Mouse (Mus musculus) G1E-ER4 (cell line): ENCODE measurements around the gene Mrgprg. TPM values are rescaled to one million over a fixed set of nuclear protein-coding genes. Genes with fewer than 3 reads are reported as not detected.

Source experiments
- GATA1 ChIP-seq: IDR thresholded peaks from one replicate; pipeline ENCODE4 v1.8.0; 2012; ENCODE audit warnings: low read length, inconsistent platforms
- polyA plus RNA-seq: library from polyadenylated mRNA; stranded (reverse); fragments of >175 nt; gene quantifications from 2 replicates; pipeline ENCODE4 v1.2.3, GENCODE M21; 2012

The Mrgprg gene
- polyA plus RNA-seq, 1 experiment, result not detected

DNA sequence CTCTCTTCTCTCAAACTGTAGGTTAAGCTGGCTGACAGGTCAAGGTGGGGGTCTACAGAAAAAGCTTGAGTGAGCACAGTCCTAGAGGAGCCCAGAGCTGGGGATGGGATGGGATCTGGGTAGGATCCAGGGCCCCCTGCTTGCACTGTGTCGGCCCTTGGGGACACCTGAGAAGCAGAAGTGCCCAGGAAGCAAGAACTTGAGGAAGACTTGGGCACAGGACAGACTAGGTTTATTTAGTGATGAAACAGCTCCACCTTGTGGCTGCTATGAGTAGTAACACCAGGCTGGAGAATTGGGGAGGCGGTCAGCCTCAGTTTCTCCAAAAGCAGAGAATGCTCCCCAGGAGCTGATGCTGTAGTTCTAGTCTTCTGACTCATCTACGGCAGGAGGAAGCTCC, 3.0 kb downstream of the Mrgprg start:
- TF ChIP-seq GATA1, result no peak

DNA sequence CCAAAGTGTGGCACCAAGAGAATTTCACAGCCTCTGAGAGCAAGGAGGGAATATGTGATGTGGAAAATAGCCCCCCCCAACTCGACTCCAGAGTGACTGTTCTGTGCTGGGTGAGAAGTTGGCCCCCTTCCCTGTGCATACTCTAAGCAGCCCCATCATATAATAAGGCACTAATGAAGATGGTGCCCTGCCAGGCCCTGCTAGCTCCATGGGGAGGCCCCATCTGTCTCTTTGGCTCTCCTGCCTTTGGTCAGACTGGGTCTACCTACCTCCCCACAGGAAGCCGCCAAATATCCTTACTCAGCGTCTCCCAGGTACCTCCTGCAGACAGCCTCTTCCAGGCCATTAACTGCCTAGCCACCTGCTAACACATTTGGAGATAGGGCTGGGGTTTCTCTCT, 7.8 kb downstream of the Mrgprg start:
- TF ChIP-seq GATA1, result no peak

DNA sequence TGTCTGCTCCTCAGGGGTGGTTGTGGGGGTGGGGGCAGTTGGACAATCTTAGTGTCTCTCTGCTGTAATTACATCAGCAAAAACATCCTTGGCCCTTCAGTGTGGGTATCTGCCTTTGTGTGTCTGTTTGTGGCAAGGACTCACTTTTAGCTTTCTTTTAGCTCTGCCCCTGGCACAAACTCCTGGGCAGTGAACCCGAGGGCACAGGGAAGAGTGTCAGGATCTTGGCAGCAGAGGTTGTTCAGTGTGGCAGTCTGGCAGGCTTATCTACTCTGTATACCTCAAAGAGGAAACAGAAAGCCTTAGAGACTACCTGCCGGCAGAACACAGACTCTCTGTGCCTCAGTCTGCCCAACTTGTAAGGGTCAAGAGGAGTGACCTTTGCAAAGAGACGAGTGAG, 9.1 kb downstream of the Mrgprg start:
- TF ChIP-seq GATA1, result no peak

- no peak for TF ChIP-seq GATA1
Observed at GRCm38 (mm10) chr7:143757027-143757390, 9.8 kb downstream of the Mrgprg start.

DNA sequence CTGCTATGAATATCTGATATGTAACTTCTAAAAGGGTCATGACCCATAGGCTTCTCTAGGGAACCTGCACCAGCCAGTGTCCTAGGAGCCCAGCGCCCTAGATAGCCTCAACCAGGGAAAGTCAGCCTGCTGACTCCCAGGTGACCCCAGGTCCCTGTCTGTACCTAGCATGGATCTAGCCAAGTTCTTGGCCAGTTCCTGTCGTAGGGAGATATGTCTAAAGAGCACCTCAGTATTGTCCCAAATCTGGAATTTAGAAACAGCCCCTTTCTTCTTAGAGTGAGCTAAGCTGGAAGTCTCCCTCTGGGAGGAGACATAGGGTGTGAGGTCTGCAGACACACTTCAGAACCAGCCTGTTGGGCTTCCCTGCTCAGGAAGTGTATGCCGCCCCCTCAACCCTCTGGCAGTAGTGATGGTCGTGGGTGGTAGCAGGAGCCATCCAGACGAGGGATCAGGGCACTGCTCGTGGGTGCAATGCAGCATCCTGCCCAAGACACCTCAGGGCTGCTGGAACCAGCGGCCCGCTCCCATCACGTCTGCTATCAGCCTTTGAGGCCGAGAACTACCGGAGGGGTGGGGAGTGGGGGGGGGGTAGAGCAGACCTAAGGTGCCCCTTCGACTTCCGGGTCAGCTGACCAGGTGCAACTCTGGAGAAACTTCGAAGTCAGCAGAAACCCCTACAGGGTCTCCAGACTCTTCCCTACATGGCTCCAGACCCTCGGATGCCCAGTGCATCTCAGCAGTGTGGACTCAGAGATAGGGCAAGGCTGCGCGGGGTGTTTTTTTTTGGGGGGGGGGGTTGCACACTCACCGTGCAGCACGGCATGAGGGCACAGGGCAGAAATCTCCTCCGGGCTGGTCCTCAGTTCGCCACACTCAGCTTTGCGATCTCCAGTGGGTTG, 10.4 kb downstream of the Mrgprg start, which contains the start of gene Osbpl5:
Gene Osbpl5 (minus strand): TSS at position 861 of the 902 bp plus-strand sequence.
- no peak for TF ChIP-seq GATA1

DNA sequence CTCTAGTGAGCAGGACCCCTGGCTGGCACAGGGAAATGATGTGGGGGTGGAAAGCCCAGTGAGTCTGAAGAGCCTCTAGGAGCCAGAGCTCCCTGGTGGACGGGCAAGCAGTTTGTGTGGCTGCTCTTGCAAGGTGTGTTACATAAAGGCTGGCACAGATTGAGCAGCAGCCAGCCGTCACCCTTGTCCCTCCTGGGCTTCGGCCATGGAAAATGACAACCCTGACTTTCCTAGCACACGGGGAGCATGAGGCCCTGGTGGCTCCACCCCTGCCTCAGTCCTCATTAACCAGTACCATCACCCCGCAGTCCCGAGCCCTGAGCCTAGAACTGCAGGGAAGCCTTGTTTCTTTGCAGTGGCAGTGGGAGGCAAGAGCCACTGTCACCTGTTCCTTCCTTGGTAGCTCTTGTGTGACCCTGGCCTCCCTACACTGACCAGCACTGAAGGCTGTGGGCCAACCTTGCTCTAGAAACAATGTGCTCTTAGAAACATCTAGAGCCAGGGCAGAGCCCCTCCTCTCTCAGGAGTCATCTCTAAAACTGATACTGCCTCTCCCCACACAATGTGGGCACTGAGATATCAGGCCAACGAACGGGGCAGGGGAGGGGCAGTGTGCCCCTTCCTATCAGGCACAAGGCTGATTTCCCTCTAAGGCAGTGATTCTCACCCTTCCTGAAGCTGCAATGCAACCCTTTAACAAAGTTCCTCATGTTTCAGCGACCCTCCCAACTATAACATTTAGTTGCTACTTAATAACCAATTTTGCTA, 11.3 kb downstream of the Mrgprg start:
- no peak for TF ChIP-seq GATA1

DNA sequence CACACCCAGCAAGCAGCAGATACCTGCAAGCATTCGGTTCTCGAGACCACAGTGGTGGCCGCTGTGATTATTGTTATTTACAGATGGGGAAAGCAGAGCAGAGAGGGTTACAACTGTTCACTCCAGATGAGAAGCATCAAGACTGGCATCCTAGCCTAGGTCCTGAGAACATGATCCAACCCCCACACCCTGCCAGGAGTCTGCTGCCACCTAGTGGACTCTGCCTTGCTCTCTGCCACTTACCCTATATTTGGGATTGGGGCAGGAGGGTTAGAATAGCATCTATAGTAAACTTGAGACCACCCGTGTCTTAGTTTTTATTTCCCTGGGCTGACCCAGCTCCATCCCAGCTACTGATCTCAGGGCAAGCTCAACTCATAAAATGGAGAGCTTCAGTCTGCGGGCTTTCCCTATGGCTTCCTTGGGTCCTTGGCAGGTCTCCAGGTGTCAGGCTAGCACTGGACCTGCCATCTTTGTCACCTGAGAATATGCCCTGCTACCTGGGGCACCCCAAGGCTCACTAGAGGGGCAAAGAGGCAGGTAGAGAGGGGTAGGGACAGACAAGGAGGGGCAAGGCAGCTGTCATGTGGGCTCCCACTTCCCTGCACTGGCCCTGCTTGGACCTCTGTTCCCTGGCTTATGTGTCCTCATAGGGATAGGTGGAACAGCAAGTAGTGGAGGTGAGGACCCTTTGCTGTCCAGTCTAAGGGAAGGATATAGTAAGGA, 12.6 kb downstream of the Mrgprg start:
- TF ChIP-seq GATA1, result no peak

DNA sequence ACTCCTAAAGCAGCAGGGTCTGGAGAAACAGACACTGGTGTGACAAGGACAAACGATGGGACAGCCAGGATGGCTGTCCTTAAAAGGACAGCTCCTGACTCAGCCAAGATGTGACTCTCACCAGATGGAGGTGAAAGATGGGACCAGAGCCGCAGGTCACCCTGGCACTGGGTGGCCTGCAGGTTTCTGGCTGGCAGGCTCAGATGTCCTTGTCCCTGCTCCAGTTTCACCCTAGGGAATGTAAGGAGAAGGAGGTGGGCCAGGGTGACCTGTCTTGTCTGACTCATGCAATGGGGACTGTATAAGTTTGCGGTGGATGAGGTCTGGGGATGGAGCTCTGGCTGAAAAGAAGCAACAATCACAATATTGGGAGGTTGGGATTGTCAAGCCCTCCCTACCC, 14.2 kb downstream of the Mrgprg start:
- no peak for TF ChIP-seq GATA1

- TF ChIP-seq GATA1, result no peak
Observed at GRCm38 (mm10) chr7:143752056-143752455, 14.7 kb downstream of the Mrgprg start.

DNA sequence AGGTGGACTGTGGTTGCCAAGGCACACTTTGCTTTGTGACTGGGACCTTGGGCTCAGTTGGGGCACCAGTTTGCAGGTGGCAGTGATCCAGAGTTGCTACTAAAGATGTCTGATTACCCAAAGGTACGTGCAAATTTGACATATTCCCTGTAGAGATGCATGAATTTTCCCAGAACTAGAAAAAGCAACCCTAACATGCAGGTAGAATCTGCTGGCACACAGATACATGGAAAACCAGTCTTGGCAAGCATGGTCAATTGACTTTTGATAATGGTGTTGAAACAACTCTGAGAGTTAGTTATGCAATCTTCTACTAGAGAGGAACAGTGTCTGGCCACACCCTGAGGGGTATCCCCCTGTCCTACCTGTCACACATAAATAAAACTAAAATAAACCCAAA, 15.4 kb downstream of the Mrgprg start:
- no peak for TF ChIP-seq GATA1

- no peak for TF ChIP-seq GATA1
Observed at GRCm38 (mm10) chr7:143749045-143749444, 17.7 kb downstream of the Mrgprg start.

DNA sequence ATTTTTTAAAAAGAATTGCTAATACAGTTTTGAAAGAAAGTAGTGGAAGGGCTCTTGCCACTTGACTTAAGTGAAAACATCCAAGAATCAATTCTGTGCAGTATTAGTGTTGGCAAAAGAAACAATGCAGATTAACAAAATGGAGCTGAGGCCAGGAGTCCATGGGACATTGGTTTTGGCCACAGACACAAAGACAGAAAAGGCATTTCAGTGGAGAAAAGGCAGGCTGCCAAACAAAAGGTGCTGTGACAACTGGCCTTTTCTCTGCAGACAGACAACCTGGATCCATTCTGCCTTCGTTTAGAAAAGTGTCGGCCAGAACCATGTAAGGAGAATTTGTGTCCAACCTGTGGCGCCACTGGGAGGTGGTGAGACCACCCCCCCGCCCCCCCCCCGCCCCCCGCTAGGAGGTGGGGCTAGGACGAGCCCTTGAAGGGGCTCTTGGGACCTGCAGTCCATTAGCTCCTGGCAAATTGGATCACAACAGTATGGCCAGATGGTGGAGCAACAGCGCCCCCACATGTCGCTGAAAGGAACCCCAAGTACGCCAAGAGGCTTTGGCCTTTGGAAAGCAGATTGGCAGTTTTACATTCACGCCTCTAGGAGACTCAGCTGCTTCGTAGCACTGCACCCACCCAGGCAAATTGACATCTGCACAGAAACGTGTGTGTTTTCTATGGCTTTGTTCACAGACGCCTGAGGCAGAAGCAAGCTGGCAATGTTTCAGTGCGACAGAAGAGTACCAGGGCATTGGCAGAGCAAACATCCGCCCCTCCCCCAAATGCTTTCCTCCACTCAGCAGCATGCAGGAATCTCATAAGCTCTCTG, 18.5 kb downstream of the Mrgprg start:
- TF ChIP-seq GATA1, result no peak

DNA sequence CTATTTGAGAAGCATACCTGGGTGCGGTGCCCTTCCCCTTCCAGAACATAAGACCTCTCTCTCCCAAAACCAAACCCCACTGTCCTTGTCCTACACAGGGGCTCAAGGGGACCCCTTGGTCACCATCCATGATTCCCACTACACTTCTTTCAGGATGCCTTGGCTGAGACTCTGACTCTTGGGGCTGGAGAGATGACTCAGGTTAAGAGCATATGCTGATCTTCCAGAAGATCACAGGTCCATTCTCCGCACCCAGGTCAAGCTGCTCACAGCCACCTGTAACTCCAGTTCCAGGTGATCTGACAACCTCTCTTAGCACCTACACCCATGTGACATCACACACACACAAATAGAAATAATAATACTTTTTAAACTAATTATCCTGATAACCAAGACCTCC, 26.1 kb downstream of the Mrgprg start:
- no peak for TF ChIP-seq GATA1

- no peak for TF ChIP-seq GATA1
Observed at GRCm38 (mm10) chr7:143739511-143740461, 27.0 kb downstream of the Mrgprg start.
